Mouse (Mus musculus): ENCODE results near the gene Cdc34.

The Cdc34 gene

GRCm38 (mm10) chr10:79716254-79716987 lies 34.4 kb downstream of the Cdc34 start, which contains the start of gene Hcn2:
TSS of gene Hcn2 (plus strand) at chr10:79716634.
- DNase-seq (ENCODE audit: low spot score in 2 of 2): no peak

DNA sequence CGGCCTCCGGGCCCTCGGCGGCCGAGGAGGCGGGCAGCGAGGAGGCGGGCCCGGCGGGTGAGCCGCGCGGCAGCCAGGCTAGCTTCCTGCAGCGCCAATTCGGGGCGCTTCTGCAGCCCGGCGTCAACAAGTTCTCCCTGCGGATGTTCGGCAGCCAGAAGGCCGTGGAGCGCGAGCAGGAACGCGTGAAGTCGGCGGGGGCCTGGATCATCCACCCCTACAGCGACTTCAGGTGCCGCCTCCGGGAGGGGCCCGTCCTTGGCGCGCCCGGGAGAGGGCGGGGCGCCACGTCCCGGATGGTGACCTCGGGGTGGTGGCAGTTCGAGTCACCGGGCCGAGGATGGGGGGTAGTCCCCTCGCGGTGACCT lies 35.0 kb downstream of the Cdc34 start:
- DNase-seq (ENCODE audit: low spot score in 2 of 2): no peak

DNA sequence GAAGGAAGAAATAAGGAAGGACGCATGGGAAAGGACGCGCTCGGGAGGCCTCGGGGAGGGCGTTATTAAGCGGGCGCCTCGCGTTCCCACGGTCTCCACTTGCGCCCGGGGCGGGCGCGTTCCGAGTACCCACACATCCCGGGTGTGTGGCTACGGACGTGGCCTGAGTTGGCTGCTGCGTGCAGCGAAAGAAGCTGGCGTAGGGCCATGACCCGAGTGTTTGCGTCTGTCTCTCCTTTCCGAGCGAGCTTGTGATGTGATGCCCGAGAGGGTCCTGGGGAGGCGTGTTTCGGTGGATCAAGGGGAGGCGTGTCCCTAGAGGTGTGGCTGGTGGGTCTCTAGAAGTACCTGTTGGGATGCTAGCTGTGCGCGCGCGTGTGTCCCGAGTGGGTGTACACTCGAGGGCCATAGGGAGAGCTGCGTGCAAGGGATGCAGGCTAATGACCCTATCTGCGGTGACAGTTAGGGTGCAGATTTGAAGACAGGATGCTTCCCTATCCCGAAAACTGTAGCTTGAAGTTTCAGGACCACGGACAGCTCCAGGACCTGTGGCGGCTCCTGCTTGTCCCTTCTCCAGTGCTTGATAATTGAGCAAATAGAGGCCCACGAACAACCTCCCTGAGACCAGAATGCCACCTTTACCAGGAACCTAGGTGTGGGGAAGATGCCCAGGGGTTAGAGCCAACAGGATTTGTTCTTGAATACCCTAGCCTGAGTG lies 35.8 kb downstream of the Cdc34 start:
- peak; percentile 62 to 84 for DNase-seq (ENCODE audit: low spot score in 2 of 2)

DNA sequence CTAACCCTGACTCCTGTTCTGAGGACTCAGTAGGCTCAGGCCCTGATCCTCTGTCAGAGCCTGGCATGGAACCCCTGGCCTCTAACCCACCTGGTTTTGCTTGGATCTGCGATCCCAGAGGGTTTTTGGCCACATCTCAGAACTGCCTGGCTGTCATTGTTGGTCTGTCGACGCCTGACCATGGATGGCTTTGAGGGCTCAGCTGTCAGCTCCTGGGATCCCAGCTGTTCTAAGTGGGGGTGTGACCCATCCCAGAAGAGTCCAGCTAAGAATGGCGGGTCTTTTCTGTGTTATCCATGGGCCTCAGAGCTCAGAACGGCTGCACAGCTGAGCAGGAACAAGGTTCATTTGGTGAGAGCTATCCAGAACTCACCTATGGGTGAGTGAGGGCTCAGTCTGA lies 39.1 kb downstream of the Cdc34 start:
- no peak for DNase-seq (ENCODE audit: low spot score in 2 of 2)

- DNase-seq (ENCODE audit: low spot score in 2 of 2): no peak
Measured at GRCm38 (mm10) chr10:79723047-79723446, 41.1 kb downstream of the Cdc34 start.

DNA sequence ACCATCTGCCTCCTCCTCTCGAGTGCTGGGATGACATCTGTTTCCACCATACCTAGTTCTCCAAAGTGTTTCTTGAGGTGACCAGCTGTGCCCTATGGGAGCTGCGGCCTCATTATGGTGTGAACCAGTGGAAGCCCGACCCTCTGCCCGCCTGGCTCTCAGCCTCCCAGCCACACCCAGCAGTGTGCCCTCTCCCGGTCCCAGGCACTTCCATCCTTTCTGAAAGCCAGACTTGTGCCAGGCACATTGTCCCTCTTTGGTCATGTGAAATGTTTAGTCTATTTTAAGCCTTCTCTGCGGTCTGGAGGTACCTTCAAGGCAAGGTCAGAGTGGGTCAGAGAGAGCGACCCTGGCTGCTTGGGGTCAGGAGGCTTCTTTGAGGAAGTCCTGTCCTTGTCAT lies 41.7 kb downstream of the Cdc34 start:
- no peak for DNase-seq (ENCODE audit: low spot score in 2 of 2)

DNA sequence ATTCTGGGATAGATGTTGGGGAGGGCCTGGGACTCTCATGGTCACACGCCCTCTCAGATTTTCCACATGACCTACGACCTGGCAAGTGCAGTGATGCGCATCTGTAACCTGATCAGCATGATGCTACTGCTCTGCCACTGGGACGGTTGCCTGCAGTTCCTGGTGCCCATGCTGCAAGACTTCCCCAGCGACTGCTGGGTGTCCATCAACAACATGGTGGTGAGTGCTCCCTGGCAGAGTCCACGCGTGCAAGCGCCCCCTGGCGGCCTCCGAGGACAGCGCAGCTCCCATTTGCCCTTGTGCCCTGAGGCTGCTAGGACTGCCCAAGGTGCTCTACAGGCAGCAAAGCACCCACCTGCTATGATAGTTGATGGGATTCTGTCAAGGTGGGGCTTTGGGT lies 44.1 kb downstream of the Cdc34 start:
- peak; percentile 77 to 93 for DNase-seq (ENCODE audit: low spot score in 2 of 2)

- DNase-seq (ENCODE audit: low spot score in 2 of 2): no peak
Measured at GRCm38 (mm10) chr10:79728323-79729249, 46.6 kb downstream of the Cdc34 start.

- DNase-seq (ENCODE audit: low spot score in 2 of 2): no peak
Measured at GRCm38 (mm10) chr10:79729357-79729965, 47.5 kb downstream of the Cdc34 start.

DNA sequence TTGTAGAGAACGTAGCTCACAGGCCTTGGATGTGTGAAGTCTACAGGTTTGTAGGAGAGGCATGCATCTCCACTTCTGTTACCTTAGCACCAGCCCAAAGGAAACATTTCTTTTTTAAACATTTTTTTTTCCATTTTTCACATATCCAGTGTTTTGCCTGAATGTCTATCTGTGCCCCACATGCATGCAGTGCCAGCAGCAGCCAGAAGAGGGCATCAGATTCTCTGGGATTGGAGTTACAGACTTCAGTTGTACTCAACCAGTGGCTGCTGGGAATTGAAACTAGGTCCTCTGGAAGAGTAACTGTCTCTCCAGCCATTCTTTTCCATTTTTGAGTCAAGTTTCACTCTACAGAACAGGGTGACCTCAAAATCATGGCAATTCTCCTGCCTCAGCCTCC lies 50.5 kb downstream of the Cdc34 start:
- peak in 1 of 2 experiments; percentile 55 for DNase-seq (ENCODE audit: low spot score in 2 of 2)

GRCm38 (mm10) chr10:79733847-79734246 lies 51.9 kb downstream of the Cdc34 start:
- no peak for DNase-seq (ENCODE audit: low spot score in 2 of 2)

DNA sequence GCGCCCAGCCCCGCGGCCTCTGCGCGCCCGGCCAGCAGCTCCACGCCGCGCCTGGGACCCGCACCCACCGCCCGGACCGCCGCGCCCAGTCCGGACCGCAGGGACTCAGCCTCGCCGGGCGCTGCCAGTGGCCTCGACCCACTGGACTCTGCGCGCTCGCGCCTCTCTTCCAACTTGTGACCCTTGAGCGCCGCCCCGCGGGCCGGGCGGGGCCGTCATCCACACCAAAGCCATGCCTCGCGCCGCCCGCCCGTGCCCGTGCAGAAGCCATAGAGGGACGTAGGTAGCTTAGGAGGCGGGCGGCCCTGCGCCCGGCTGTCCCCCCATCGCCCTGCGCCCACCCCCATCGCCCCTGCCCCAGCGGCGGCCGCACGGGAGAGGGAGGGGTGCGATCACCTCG lies 53.4 kb downstream of the Cdc34 start:
- no peak for DNase-seq (ENCODE audit: low spot score in 2 of 2)

- DNase-seq (ENCODE audit: low spot score in 2 of 2): no peak
Measured at GRCm38 (mm10) chr10:79736706-79737105, 54.7 kb downstream of the Cdc34 start.

Measured in spleen, postnatal 4 days (tissue).